Mouse (Mus musculus) hindbrain, postnatal 0 days (tissue): ENCODE results near the gene Nsrp1. TPM values are rescaled to one million over a fixed set of nuclear protein-coding genes. Genes with fewer than 3 reads are reported as not detected.
"Not testable (repeated sequence)": the region's sequence is repeated elsewhere in the genome, so short reads cannot be mapped to it uniquely, and the experiment has no call there.

Experiments used
- ATAC-seq: fragments of 200-750 bp; cut with Nextera tagmentation; 2 replicates; pipeline ENCODE4 v1.8.0; 2017; ENCODE audit warnings: mild to moderate bottlenecking, moderate TSS enrichment, moderate library complexity
- DNase-seq: peaks from one replicate; pipeline ENCODE4 v3.0.0-alpha.2; 2015; ENCODE audit warnings: low spot score
- H3K27ac ChIP-seq: fragments of 300-500 bp; sonication (generic); 2 replicates; pipeline ENCODE4 v1.5.1; 2014; ENCODE audit warnings: mild to moderate bottlenecking
- H3K27me3 ChIP-seq: fragments of 300-500 bp; sonication (generic); 2 replicates; pipeline ENCODE4 v1.6.1; 2014; ENCODE audit warnings: low read length, mixed read lengths; ENCODE audit not compliant: insufficient read depth
- H3K36me3 ChIP-seq: fragments of 300-500 bp; sonication (generic); 2 replicates; pipeline ENCODE4 v1.6.1; 2014; ENCODE audit warnings: low read length, mixed read lengths; ENCODE audit not compliant: insufficient read depth
- H3K4me1 ChIP-seq: fragments of 300-500 bp; sonication (generic); 2 replicates; pipeline ENCODE4 v1.6.1; 2014; ENCODE audit warnings: antibody characterized with exemption, low read length, mixed read lengths; ENCODE audit not compliant: insufficient read depth
- H3K4me2 ChIP-seq: fragments of 300-500 bp; sonication (generic); 2 replicates; pipeline ENCODE4 v1.6.1; 2014; ENCODE audit warnings: low read depth, mild to moderate bottlenecking, low read length, moderate library complexity, mixed read lengths
- H3K4me3 ChIP-seq: fragments of 300-500 bp; sonication (generic); 2 replicates; pipeline ENCODE4 v1.5.1; 2014; ENCODE audit warnings: low read length
- H3K9ac ChIP-seq: fragments of 300-500 bp; sonication (generic); replicated peaks from 2 replicates; pipeline ENCODE4 v1.6.1; 2014; ENCODE audit warnings: mild to moderate bottlenecking, low read length, moderate library complexity, mixed read lengths
- H3K9me3 ChIP-seq: fragments of 300-500 bp; sonication (generic); 2 replicates; pipeline ENCODE4 v1.6.1; 2016; ENCODE audit warnings: low read length, mixed read lengths
- CTCF ChIP-seq: IDR thresholded peaks from 2 replicates; pipeline ENCODE4 v1.5.1; 2016; ENCODE audit warnings: antibody characterized with exemption, control low read depth, low read depth
- WGBS: fragments of 180-500 bp; shearing (Covaris S2); extraction: QIAGEN DNeasy Blood & Tissue Kit; methylation state at CpG from one replicate; pipeline ENCODE4 v1.1.7; 2014; 5-methylcytosine and 5-hydroxymethylcytosine counted together
- polyA plus RNA-seq: library from polyadenylated mRNA; unstranded; fragments of >200 nt; fragmentation: Nextera tagmentation; extraction: Ambion mirVana; gene quantifications from 2 replicates; pipeline ENCODE4 v1.2.1, GENCODE M21; 2015
- total RNA-seq: library from RNA; depleted of rRNA; stranded (reverse); fragments of >200 nt; gene quantifications from 2 replicates; pipeline ENCODE4 v1.2.3, GENCODE M21; 2014

The Nsrp1 gene
- total and polyA plus RNA-seq, 2 experiments from 2014 or later: 2.2 to 58.1 TPM

- Histone ChIP-seq H3K27ac (no peak overlapping the region), H3K9me3 (no peaks in the 10 kb centered on the region), H3K4me3 (no peak overlapping the region), H3K36me3 (no peaks in the 10 kb centered on the region), H3K4me2 (no peak overlapping the region), H3K27me3 (no peaks in the 10 kb centered on the region; the same call in 1 of the 2 replicates), H3K9ac (no peak overlapping the region), H3K4me1 (no peaks in the 10 kb centered on the region)
- WGBS: 85% methylated on average over 2 of the region's 2 CpGs
- TF ChIP-seq CTCF: no peak
- DNase-seq (no peak), ATAC-seq (no peak)
Observed at GRCm38 (mm10) chr11:77087004-77087403, 8.8 kb upstream of the Nsrp1 start.

- H3K27ac ChIP-seq: no peak overlapping the region
- ATAC-seq (no peak), DNase-seq (no peak)
- H3K9ac ChIP-seq: no peak overlapping the region
- H3K4me3 ChIP-seq: no peak overlapping the region
- no peaks in the 10 kb centered on the region for H3K9me3 ChIP-seq
- 71% methylated on average over 5 of the region's 5 CpGs for WGBS
- H3K4me1 ChIP-seq: no peaks in the 10 kb centered on the region
- H3K27me3 ChIP-seq: peaks cover 7% of the 10 kb centered on the region; the same call in 1 of the 2 replicates
- no peaks in the 10 kb centered on the region for H3K36me3 ChIP-seq
- TF ChIP-seq CTCF: no peak
- H3K4me2 ChIP-seq: no peak overlapping the region
Observed at GRCm38 (mm10) chr11:77084001-77084682, 5.9 kb upstream of the Nsrp1 start.

GRCm38 (mm10) chr11:77079361-77079760 lies 1.1 kb upstream of the Nsrp1 start:
- H3K9ac ChIP-seq: no peak overlapping the region
- no peaks in the 10 kb centered on the region for H3K4me1 ChIP-seq
- no peaks in the 10 kb centered on the region for H3K9me3 ChIP-seq
- DNase-seq (no peak), ATAC-seq (no peak)
- H3K4me3 ChIP-seq: no peak overlapping the region
- peaks cover 7% of the 10 kb centered on the region; the same call in 1 of the 2 replicates for H3K27me3 ChIP-seq
- no peak overlapping the region for H3K27ac ChIP-seq
- no peak for TF ChIP-seq CTCF
- 97% methylated on average over 1 of the region's 1 CpGs for WGBS
- 0 out of 2 replicates have a peak, but pooled peaks cover 6% of the 10 kb centered on the region for H3K36me3 ChIP-seq
- no peak overlapping the region for H3K4me2 ChIP-seq

GRCm38 (mm10) chr11:77077792-77078191 lies 443 bp downstream of the Nsrp1 start:
- no peak for TF ChIP-seq CTCF
- H3K9ac ChIP-seq: peak overlapping the region; percentile 69
- peaks cover 11% of the 10 kb centered on the region; the same call in 1 of the 2 replicates for H3K36me3 ChIP-seq
- DNase-seq (peak; percentile 12), ATAC-seq (peak; percentile 16)
- peak overlapping the region; percentile 84 for H3K4me2 ChIP-seq
- no peaks in the 10 kb centered on the region for H3K4me1 ChIP-seq
- H3K27me3 ChIP-seq: peaks cover 7% of the 10 kb centered on the region; the same call in 1 of the 2 replicates
- WGBS: 3% methylated on average over 16 of the region's 16 CpGs
- H3K4me3 ChIP-seq: peak overlapping the region; percentile 64
- H3K27ac ChIP-seq: peak overlapping the region; percentile 89
- no peaks in the 10 kb centered on the region for H3K9me3 ChIP-seq

GRCm38 (mm10) chr11:77077331-77077730 lies 904 bp downstream of the Nsrp1 start:
- WGBS: 59% methylated on average over 4 of the region's 4 CpGs
- not testable (repeated sequence) for H3K27me3 ChIP-seq, H3K9me3 ChIP-seq, ATAC-seq, H3K4me1 ChIP-seq, DNase-seq
- Histone ChIP-seq H3K9ac (peak overlapping the region; percentile 69), H3K4me3 (peak overlapping the region; percentile 64), H3K36me3 (peaks cover 11% of the 10 kb centered on the region; the same call in 1 of the 2 replicates), H3K27ac (peak overlapping the region; percentile 89; the same call in 1 of the 2 replicates), H3K4me2 (peak overlapping the region; percentile 84)

GRCm38 (mm10) chr11:77070721-77071120 lies 7.5 kb downstream of the Nsrp1 start:
- Histone ChIP-seq H3K27ac (no peak overlapping the region), H3K27me3 (no peaks in the 10 kb centered on the region), H3K4me1 (no peaks in the 10 kb centered on the region), H3K4me3 (no peak overlapping the region), H3K9me3 (no peaks in the 10 kb centered on the region), H3K36me3 (peaks cover 11% of the 10 kb centered on the region; the same call in 1 of the 2 replicates), H3K9ac (no peak overlapping the region), H3K4me2 (no peak overlapping the region)
- ATAC-seq: no peak
- 69% methylated on average over 4 of the region's 4 CpGs for WGBS
- TF ChIP-seq CTCF: peak; percentile 41; the same call in 1 of the 2 replicates
- DNase-seq: peak; percentile 20

- no peak overlapping the region for H3K4me2 ChIP-seq
- no peaks in the 10 kb centered on the region for H3K4me1 ChIP-seq
- ATAC-seq (no peak), DNase-seq (no peak)
- no peak overlapping the region for H3K9ac ChIP-seq
- H3K27ac ChIP-seq: no peak overlapping the region
- no peaks in the 10 kb centered on the region for H3K27me3 ChIP-seq
- no peak for TF ChIP-seq CTCF
- 93% methylated on average over 4 of the region's 4 CpGs for WGBS
- H3K9me3 ChIP-seq: no peaks in the 10 kb centered on the region
- H3K36me3 ChIP-seq: 0 out of 2 replicates have a peak, but pooled peaks cover under 1% of the 10 kb centered on the region
- no peak overlapping the region for H3K4me3 ChIP-seq
Observed at GRCm38 (mm10) chr11:77068825-77069224, 9.4 kb downstream of the Nsrp1 start.
